Mouse (Mus musculus) limb, embryonic 10.5 days (tissue): ENCODE data around the gene Zbtb20. TPM values are rescaled to one million over a fixed set of nuclear protein-coding genes. Genes with fewer than 3 reads are reported as not detected.

Source experiments
- DNase-seq: peaks from one replicate; pipeline ENCODE4 v3.0.0-alpha.2; 2017; ENCODE audit warnings: low spot score
- H3K27ac ChIP-seq: fragments of 300-500 bp; sonication (generic); 2 replicates; pipeline ENCODE4 v1.5.1; 2016; ENCODE audit warnings: mild to moderate bottlenecking
- H3K27me3 ChIP-seq: fragments of 300-500 bp; sonication (generic); 2 replicates; pipeline ENCODE4 v1.6.1; 2016; ENCODE audit warnings: low read depth, mild to moderate bottlenecking; ENCODE audit not compliant: poor library complexity, severe bottlenecking
- H3K36me3 ChIP-seq: fragments of 300-500 bp; sonication (generic); 2 replicates; pipeline ENCODE4 v1.6.1; 2016; ENCODE audit warnings: mild to moderate bottlenecking, moderate library complexity
- H3K4me1 ChIP-seq: fragments of 300-500 bp; sonication (generic); 2 replicates; pipeline ENCODE4 v1.6.1; 2016
- H3K4me3 ChIP-seq: fragments of 300-500 bp; sonication (generic); 2 replicates; pipeline ENCODE4 v1.5.1; 2016; ENCODE audit warnings: mild to moderate bottlenecking, moderate library complexity
- H3K9me3 ChIP-seq: fragments of 300-500 bp; sonication (generic); replicated peaks from 2 replicates; pipeline ENCODE4 v1.6.1; 2016; ENCODE audit warnings: mild to moderate bottlenecking
- WGBS: fragments of 180-500 bp; shearing (Covaris S2); methylation state at CpG from one replicate; pipeline ENCODE4 v1.1.7; 2016; 5-methylcytosine and 5-hydroxymethylcytosine counted together
- polyA plus RNA-seq: library from polyadenylated mRNA; unstranded; fragments of >200 nt; fragmentation: Nextera tagmentation; extraction: Ambion mirVana; gene quantifications from 2 replicates; pipeline ENCODE4 v1.2.1, GENCODE M21; 2016

The Zbtb20 gene
- polyA plus RNA-seq, 1 experiment from 2014 or later, result 11.7 TPM

DNA sequence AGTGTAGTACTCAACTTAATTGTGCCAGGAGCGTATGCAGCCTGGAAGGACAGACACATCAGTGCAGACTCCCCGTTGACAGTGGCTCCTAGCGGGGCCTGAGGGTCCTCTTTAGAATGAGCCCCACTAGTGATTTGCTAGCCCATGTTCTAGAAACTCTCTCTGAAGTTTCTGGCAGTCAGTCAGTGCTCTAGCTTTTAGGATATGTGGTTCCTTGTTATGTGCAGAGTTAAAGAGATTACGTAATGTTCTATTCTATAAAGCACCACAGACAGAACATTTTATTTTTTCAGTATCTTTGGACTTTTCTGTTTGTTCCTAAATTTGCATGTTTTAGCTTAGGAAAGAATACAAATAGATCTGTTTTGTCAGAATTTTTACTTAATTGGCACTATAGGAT, 378.1 kb downstream of the Zbtb20 start:
- H3K4me1 ChIP-seq, result no peaks in the 10 kb centered on the region
- H3K9me3 ChIP-seq, result no peaks in the 10 kb centered on the region
- H3K27me3 ChIP-seq, result no peaks in the 10 kb centered on the region
- H3K36me3 ChIP-seq, result no peaks in the 10 kb centered on the region
- H3K27ac ChIP-seq, result no peak overlapping the region
- no peak overlapping the region for H3K4me3 ChIP-seq
- no peak for DNase-seq
- WGBS, result 92% methylated on average over 4 of the region's 4 CpGs

DNA sequence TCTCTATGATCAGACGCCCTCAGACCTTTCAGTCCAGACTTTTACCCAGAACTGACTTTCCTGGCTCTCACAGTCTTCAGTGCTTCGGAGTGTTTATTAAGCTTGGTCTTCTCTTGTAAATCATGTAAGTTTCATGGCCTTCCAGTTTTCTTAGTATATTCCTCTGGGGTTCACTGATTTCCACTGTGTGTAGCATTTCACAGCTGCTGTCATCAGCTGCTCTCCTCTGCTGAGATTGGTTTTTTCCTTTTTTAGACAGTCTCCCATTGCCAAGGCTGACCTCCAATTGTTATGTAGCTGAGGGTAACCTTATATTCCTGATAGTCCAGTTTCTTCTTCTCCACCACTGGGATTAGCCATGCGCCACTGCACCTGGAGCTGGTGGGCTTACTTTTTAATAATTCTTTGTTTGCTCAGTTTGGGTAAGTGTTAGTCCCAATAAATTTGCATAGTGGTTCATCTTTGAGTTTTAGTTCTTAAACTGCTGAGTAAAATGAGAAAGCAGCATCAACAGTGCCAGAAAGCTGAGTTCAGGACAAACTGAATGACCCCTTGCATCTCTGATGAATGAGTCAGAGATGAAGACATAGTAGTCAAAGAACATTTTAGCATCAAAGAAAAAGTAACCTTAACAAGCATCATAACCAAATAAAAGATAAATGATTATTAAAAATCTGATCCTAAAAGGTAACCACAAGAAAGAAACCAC, 380.7 kb downstream of the Zbtb20 start:
- Histone ChIP-seq H3K4me3 (no peak overlapping the region), H3K36me3 (no peaks in the 10 kb centered on the region), H3K27ac (no peak overlapping the region), H3K27me3 (no peaks in the 10 kb centered on the region), H3K4me1 (no peaks in the 10 kb centered on the region), H3K9me3 (no peaks in the 10 kb centered on the region)
- WGBS, result 86% methylated on average over 3 of the region's 3 CpGs
- no peak for DNase-seq

DNA sequence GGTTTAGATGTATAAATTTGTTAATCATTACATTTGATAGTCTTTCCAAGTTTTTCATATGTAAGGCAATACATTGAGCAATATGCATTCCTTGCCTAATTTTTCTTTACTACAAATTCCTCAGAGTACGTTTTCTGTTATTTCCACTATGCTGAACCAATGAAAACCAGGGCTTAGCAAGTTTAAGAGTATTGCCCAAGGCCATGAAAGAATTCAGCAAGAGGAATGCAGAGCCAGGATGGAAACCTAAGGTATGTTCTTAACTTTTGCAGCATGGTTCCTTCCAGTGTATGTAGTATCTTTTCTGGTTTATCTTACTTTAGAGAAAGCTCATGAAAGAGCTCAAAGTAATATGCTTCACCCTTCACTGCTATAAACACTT, 381.2 kb downstream of the Zbtb20 start:
- Histone ChIP-seq H3K36me3 (no peaks in the 10 kb centered on the region), H3K27ac (no peak overlapping the region), H3K4me1 (no peaks in the 10 kb centered on the region), H3K27me3 (no peaks in the 10 kb centered on the region), H3K9me3 (no peaks in the 10 kb centered on the region), H3K4me3 (no peak overlapping the region)
- no peak for DNase-seq
- WGBS, result 82% methylated on average over 1 of the region's 1 CpGs

DNA sequence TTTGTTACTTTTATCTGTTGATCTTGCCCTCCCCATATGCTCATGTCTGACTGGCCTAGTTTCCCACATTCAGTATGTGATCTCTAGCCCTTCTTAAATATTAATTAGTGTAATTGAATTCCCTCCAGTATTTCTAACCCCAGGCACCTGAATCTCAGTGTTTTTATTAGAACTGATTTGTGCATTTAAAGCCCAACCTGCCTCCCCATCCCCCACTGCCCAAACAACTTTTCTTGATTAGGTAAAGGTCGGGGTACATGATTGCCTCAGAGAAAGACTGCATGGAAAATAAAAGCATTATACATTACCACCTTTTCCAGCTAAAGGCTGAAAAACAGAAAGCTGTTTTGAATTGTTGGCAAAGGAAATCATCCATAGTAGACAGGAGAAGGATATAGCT, 383.8 kb downstream of the Zbtb20 start:
- no peaks in the 10 kb centered on the region for H3K4me1 ChIP-seq
- no peak for DNase-seq
- no peak overlapping the region for H3K27ac ChIP-seq
- 47% methylated on average over 1 of the region's 1 CpGs for WGBS
- no peaks in the 10 kb centered on the region for H3K9me3 ChIP-seq
- no peak overlapping the region for H3K4me3 ChIP-seq
- H3K36me3 ChIP-seq, result no peaks in the 10 kb centered on the region
- H3K27me3 ChIP-seq, result no peaks in the 10 kb centered on the region

DNA sequence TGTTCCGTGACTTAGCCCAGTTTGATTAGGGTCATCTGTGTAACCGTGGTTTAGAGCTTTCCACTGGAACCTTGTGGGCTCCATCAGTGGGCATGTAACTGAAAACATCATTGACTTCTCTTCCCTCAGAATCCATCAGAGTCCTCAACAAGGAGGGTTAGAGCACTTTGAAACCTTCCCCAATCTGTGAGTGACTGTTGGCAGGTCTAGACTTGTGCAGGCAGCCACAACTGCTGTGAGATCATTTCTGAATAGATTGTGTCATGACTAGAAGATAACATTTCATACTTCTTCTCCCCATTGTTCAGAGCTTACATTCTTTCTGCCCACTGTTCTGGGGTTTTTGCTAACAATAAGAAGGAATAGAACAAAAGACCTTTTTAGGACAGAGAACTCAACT, 385.2 kb downstream of the Zbtb20 start:
- 87% methylated on average over 2 of the region's 2 CpGs for WGBS
- Histone ChIP-seq H3K27me3 (no peaks in the 10 kb centered on the region), H3K4me3 (no peak overlapping the region), H3K36me3 (no peaks in the 10 kb centered on the region), H3K9me3 (no peaks in the 10 kb centered on the region), H3K27ac (no peak overlapping the region), H3K4me1 (no peaks in the 10 kb centered on the region)
- DNase-seq, result no peak

GRCm38 (mm10) chr16:43274057-43274595, 398.4 kb downstream of the Zbtb20 start:
- H3K27me3 ChIP-seq, result no peaks in the 10 kb centered on the region
- no peak overlapping the region for H3K27ac ChIP-seq
- no peak for DNase-seq
- no peak overlapping the region for H3K4me3 ChIP-seq
- 56% methylated on average over 2 of the region's 2 CpGs for WGBS
- H3K9me3 ChIP-seq, result no peaks in the 10 kb centered on the region
- 0 out of 2 replicates have a peak, but pooled peaks cover 4% of the 10 kb centered on the region for H3K4me1 ChIP-seq
- no peaks in the 10 kb centered on the region for H3K36me3 ChIP-seq

- Histone ChIP-seq H3K9me3 (no peaks in the 10 kb centered on the region), H3K27ac (no peak overlapping the region), H3K4me1 (0 out of 2 replicates have a peak, but pooled peaks cover 4% of the 10 kb centered on the region), H3K36me3 (no peaks in the 10 kb centered on the region), H3K27me3 (no peaks in the 10 kb centered on the region), H3K4me3 (no peak overlapping the region)
- no peak for DNase-seq
- 90% methylated on average over 4 of the region's 4 CpGs for WGBS
Measured at GRCm38 (mm10) chr16:43276764-43277163, 401.1 kb downstream of the Zbtb20 start.

DNA sequence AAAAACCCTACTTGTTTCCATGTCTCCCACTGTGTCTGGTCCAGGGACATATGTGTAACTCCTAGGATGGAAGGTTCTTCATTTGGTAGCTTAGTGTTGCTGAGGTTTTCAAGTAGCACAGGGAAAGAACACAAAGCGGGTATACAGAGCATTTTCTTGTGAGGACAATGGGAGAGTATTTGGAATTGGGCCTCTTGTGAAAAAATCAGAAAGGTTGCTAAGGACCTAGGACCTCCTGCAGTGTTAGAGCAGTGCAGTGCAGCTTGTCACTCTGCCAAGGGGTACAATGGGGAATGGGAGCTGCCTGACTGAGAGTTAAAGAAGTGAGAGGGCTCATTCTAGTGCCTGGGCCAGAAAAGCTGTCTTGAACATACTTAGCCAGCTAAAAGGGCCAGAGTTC, 410.6 kb downstream of the Zbtb20 start:
- Histone ChIP-seq H3K9me3 (no peaks in the 10 kb centered on the region), H3K36me3 (no peaks in the 10 kb centered on the region), H3K27ac (no peak overlapping the region), H3K27me3 (no peaks in the 10 kb centered on the region), H3K4me1 (no peaks in the 10 kb centered on the region), H3K4me3 (no peak overlapping the region)
- DNase-seq, result no peak
- 90% methylated on average over 1 of the region's 1 CpGs for WGBS

DNA sequence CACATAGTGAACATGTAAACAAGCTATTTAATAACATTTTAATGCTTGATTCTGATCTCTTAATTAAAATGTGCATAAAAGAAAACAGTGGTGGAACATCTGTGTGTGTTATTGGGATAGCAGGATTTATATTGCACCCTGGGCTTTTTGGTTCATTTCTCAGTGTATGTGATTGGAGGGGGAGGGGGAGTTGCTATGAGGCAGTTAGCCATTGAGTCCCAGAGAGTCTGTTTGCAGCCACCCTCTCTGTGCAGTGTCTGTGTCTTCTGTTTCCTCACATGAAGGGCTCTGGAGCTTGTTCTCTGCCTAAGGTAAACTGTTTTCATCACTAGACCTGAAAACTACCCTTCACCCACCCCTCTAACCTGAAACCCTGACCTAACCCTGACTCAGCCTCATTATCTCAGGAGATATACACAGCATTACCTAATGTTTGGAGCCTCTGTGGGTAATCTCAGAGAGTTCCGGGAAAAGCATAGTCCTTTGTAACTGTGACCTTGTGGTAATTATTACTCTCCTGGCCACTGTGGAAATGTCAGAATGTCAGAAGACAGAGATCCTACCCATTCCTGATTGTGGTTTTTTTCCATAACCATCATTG, 411.2 kb downstream of the Zbtb20 start:
- WGBS, result 81% methylated on average over 1 of the region's 1 CpGs
- no peaks in the 10 kb centered on the region for H3K27me3 ChIP-seq

GRCm38 (mm10) chr16:43291423-43291822, 415.7 kb downstream of the Zbtb20 start:
- DNase-seq, result no peak
- H3K4me3 ChIP-seq, result no peak overlapping the region
- 86% methylated on average over 3 of the region's 3 CpGs for WGBS
- H3K27ac ChIP-seq, result no peak overlapping the region
- H3K4me1 ChIP-seq, result no peaks in the 10 kb centered on the region
- no peaks in the 10 kb centered on the region for H3K27me3 ChIP-seq
- no peaks in the 10 kb centered on the region for H3K36me3 ChIP-seq
- no peaks in the 10 kb centered on the region for H3K9me3 ChIP-seq

More for the DNA sequence above, 411.2 kb downstream of the Zbtb20 start:
- H3K4me3 ChIP-seq, result no peak overlapping the region
- H3K4me1 ChIP-seq, result no peaks in the 10 kb centered on the region
- H3K9me3 ChIP-seq, result no peaks in the 10 kb centered on the region
- DNase-seq, result no peak
- no peak overlapping the region for H3K27ac ChIP-seq
- H3K36me3 ChIP-seq, result no peaks in the 10 kb centered on the region

DNA sequence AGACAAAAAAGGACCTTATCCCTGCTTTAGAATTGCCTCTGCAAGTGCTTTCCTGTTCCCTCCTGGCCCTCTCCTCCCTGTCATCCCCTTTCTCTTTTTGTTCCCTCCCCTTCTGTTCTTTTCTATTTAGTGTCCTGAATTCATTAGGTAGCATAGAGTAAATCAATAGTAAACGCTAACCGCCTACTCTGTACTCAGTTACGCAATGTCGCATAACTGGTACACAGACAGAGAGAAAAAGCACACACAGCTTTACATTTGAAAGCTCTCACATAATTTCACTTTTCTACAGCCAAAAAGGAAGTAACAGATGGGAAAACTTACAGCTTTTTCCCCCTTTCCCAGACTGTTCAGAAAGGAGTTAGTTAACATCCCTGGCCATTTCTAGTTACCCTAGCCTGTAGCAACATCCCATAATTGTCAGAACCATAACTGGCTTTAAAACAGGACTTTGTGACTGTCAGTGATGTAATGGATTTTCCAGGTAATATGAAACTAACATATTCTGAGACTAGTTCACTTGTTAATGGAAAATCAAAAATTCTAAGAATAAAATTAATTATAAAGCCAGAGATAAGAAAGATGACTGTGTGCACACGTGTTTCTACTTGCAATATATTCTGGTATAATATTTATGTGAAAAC, 422.4 kb downstream of the Zbtb20 start:
- H3K27ac ChIP-seq, result no peak overlapping the region
- no peak for DNase-seq
- 90% methylated on average over 5 of the region's 5 CpGs for WGBS

DNA sequence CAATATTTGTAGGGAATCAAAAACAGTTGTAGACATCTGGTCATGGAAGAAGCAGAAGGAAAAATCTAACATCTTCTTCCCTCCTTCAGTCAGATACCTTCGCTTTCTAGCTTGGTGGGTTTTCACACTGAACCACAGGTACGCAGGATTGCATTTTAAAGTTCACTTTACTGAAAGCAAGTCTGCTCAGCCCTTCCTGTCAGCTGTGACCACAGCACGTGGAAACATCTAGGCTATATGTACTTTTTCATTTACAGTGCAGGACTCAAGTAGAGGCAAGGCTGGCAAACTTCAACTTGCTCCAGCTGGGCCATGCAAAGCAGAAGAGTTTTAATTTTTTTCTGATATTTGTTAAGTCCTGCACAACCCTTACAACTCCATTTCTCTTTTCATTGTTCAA, 424.7 kb downstream of the Zbtb20 start:
- Histone ChIP-seq H3K4me3 (no peak overlapping the region), H3K36me3 (no peaks in the 10 kb centered on the region), H3K27me3 (no peaks in the 10 kb centered on the region), H3K4me1 (peaks cover 12% of the 10 kb centered on the region), H3K27ac (no peak overlapping the region), H3K9me3 (no peaks in the 10 kb centered on the region)
- 90% methylated on average over 3 of the region's 3 CpGs for WGBS
- DNase-seq, result no peak

More for the DNA sequence above, 422.4 kb downstream of the Zbtb20 start:
- peaks cover 5% of the 10 kb centered on the region for H3K4me1 ChIP-seq
- H3K27me3 ChIP-seq, result no peaks in the 10 kb centered on the region
- H3K4me3 ChIP-seq, result no peak overlapping the region
- H3K36me3 ChIP-seq, result no peaks in the 10 kb centered on the region
- H3K9me3 ChIP-seq, result no peaks in the 10 kb centered on the region

DNA sequence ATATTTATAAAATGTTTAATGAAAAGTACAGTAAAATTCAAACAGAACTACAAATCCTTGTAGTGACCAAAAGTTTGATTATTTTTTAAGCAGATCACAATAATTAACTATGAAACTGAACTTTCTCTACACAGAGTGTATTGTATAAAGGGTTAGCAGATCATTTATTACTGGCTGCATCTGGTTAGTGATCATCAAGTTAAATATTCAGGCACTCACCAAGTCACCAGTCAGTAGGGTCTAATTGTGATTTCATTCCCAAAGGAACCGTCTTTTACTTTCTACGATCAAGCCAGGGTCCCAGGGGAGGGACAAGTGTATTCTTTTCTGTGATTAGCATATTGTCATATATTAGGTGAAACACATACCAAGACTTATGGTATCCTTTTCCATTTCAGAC, 426.5 kb downstream of the Zbtb20 start:
- Histone ChIP-seq H3K4me1 (peaks cover 12% of the 10 kb centered on the region), H3K36me3 (no peaks in the 10 kb centered on the region), H3K27ac (no peak overlapping the region), H3K9me3 (no peaks in the 10 kb centered on the region), H3K27me3 (no peaks in the 10 kb centered on the region), H3K4me3 (no peak overlapping the region)
- WGBS, result 90% methylated on average over 2 of the region's 2 CpGs
- DNase-seq, result no peak
